Mouse (Mus musculus): ENCODE measurements at regions not wholly inside any gene's neighbourhood (a gene's known extent, or its start where the extent isn't known, plus 50 kb on each side); places are given as distances from the start of the nearest gene placed in this dataset.

DNA sequence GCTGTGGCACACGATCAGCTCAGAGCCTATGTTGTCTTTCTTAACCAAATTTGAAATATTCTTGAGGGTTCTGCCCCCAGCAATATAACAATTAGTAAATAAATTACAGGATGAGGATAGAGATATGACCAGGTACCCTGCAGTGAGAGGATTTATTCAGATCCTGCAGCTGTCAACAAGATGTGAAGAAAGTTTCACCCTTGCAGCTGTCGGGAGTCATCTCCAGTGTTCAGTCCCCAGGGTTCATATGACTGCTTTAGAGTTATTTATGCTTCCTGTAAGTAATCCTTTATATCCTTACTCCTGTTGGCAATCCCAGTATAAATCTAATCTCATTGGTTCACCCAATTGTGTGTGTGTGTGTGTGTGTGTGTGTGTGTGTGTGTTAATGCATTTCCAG, 1372.1 kb upstream of the 1700008P02Rik start:
- H3K36me3 ChIP-seq: no peaks in the 10 kb centered on the region
- no peak overlapping the region for H3K27ac ChIP-seq
- no peak overlapping the region for H3K4me2 ChIP-seq
- H3K9ac ChIP-seq (replicated peaks): no peak overlapping the region
- no peaks in the 10 kb centered on the region for H3K9me3 ChIP-seq
- no peaks in the 10 kb centered on the region for H3K4me1 ChIP-seq (replicated peaks)
- no peaks in the 10 kb centered on the region for H3K27me3 ChIP-seq
- no peak for ATAC-seq (ENCODE audit: insufficient number of reproducible peaks, insufficient read depth, low FRiP score, low TSS enrichment, low read depth)
- 83% methylated on average over 2 of the region's 2 CpGs for WGBS
- no peak overlapping the region for H3K4me3 ChIP-seq (replicated peaks)

DNA sequence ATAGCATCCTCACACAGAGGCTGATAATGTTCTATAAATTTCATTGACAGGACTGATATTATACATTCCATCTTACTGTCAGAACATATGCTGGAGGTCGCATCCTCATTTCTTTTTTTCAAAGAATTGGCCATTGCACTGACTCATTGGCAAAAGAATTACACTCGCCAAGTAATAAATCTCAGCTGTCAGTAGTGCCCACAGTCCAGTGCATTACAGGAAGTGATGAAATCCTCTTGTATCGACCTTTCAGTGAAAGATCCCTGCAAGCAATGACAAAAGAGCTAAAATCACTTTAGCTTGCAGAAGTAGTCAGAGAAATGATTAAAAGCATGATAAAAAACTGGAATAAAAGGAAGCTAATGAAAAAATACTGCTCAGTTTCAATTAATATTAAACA, 1353.0 kb upstream of the 1700008P02Rik start:
- no peak overlapping the region for H3K27ac ChIP-seq
- H3K9me3 ChIP-seq: no peaks in the 10 kb centered on the region
- H3K27me3 ChIP-seq: no peaks in the 10 kb centered on the region
- H3K4me2 ChIP-seq: no peak overlapping the region
- no peaks in the 10 kb centered on the region for H3K36me3 ChIP-seq
- no peak overlapping the region for H3K9ac ChIP-seq (replicated peaks)
- 61% methylated on average over 3 of the region's 3 CpGs for WGBS
- no peak for ATAC-seq (ENCODE audit: insufficient number of reproducible peaks, insufficient read depth, low FRiP score, low TSS enrichment, low read depth)
- H3K4me3 ChIP-seq (replicated peaks): no peak overlapping the region
- H3K4me1 ChIP-seq (replicated peaks): no peaks in the 10 kb centered on the region

DNA sequence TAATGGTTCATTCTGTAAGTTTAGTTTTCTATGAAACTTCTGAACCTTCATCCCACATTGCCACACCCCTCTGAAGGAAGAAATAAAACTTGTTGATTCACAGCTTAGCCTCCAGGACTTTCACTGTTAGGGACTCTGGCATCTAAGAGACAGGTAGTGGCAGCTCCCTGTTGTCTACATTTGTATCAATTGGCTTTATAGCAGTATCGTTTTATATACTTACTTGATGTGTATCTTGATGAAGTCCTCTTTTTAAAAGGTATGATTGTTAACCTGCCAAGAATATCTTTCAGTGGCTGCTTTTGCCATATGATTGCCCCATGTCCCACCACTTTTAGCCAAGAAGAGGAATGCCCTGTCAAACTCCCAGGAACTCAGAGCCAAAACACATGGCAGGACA, 1333.7 kb upstream of the 1700008P02Rik start:
- no peak overlapping the region for H3K4me3 ChIP-seq (replicated peaks)
- H3K9ac ChIP-seq (replicated peaks): no peak overlapping the region
- 0 out of 2 replicates have a peak, but pooled peaks cover 5% of the 10 kb centered on the region for H3K9me3 ChIP-seq
- H3K4me1 ChIP-seq (replicated peaks): no peaks in the 10 kb centered on the region
- WGBS: 89% methylated on average over 1 of the region's 1 CpGs
- no peak overlapping the region for H3K4me2 ChIP-seq
- H3K27me3 ChIP-seq: no peaks in the 10 kb centered on the region
- ATAC-seq (ENCODE audit: insufficient number of reproducible peaks, insufficient read depth, low FRiP score, low TSS enrichment, low read depth): no peak
- H3K36me3 ChIP-seq: no peaks in the 10 kb centered on the region
- H3K27ac ChIP-seq: no peak overlapping the region

DNA sequence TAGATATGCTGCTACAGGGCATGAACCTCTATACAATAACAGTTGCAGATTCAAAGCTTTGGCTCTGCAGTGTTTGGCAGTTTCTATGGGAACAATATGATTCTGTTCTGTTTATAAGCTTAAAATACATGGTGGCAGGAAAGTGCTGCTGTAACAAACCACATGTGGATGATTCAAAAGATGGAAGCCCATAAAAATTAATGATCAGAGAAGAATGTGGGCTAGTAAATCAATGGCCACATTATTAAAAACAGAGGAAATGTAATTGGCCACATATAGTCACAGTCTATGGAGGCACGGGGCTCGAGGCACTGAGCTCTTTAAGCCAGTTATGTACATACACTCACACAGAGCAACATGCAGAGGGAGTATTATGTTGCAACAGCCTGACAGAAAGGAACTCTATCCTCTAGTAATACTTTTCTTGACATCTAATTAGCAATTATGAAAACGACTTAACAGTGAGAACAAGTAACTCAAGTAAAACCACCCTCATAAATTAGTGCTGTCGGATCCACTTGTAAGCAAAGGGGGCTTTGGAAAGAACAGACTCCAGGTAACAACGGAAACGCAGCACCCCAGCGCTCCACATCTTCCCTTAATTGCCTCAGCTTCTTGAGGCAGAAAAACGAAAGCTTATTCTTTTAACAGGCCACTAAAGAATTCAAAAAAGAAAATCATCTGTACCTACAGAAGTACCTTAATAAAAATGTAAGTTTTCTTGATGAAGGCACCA, 1323.6 kb upstream of the 1700008P02Rik start:
- peak overlapping the region; percentile 33 for H3K4me2 ChIP-seq
- peaks cover 5% of the 10 kb centered on the region for H3K4me1 ChIP-seq (replicated peaks)
- 4% methylated on average over 8 of the region's 8 CpGs for WGBS
- H3K4me3 ChIP-seq (replicated peaks): no peak overlapping the region
- ATAC-seq (ENCODE audit: insufficient number of reproducible peaks, insufficient read depth, low FRiP score, low TSS enrichment, low read depth): peak; percentile 100
- H3K36me3 ChIP-seq: no peaks in the 10 kb centered on the region
- H3K9me3 ChIP-seq: no peaks in the 10 kb centered on the region; the same call in 1 of the 2 replicates
- H3K27ac ChIP-seq: 0 out of 2 replicates have a peak overlapping the region, but pooled peaks have one; percentile 29
- no peaks in the 10 kb centered on the region for H3K27me3 ChIP-seq
- H3K9ac ChIP-seq (replicated peaks): no peak overlapping the region
